Comparison of ENCODE assay signal across 12 mouse cellular contexts in the genomic region with DNA sequence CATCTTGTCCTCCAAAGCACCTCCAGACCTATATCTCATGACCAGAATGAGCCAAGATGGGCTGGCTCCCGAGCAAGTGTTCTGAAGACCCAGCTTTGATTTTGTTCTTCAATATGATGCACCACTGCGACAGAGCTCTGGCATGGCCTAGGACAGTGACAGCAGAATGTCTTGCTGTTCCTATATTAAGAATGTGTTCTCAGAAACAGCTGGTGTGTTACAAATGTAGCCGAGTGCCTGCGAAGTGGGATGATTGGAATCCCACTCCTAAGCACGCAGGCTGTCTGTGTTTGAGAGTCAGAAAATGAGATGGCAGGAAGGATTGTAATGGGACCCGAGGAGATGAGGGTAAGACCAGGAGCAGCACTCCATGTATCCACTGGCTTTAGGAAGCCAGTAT.
DNase-seq lines count a peak whose midpoint lies in the region.
"Had no signal": no experiment of that assay in that cellular context is flagged by ENCODE, and none has a peak within 500 bp of the region (broad histone marks: within the 10 kb centered on the region; RNA-seq: fewer than 3 reads in every experiment).

No protein-coding gene starts in this region.

- intact Hi-C loops in left cerebral cortex, postnatal 36 days (cut with DNase I), result no loop called here
- intact Hi-C loops in gastrocnemius, postnatal 36 days (cut with DNase I), result no loop called here

- peak; percentile 79 for DNase-seq in brain, adult 2 months (ENCODE audit: low read depth, low spot score)
- peak; percentile 15 to 37 for DNase-seq in frontal cortex, postnatal 14 days (ENCODE audit: low spot score in 2 of 2)
- peak; percentile 9 to 17 for DNase-seq in layer of hippocampus, postnatal 10 days (ENCODE audit: low spot score in 2 of 2)
- DNase-seq in left cerebral cortex, postnatal 36 days (ENCODE audit: low spot score in 2 of 2), result peak; percentile 47 to 48
- no peak for DNase-seq in gastrocnemius, postnatal 36 days
- DNase-seq in cerebellum, adult 9-10 months, result no peak
- no peak for DNase-seq in adrenal gland, postnatal 36 days
- DNase-seq in thymus, postnatal 4 days, result no peak
- DNase-seq: cerebellum, adult 18-20 months; heart, adult 11 months; lung, postnatal 36 days; retina, postnatal 1 day had no signal

Comparison
In these comparisons a context has a peak if more than half of its experiments do, and no peak if none do; other contexts are left out.
1. DNase-seq: peak in brain, adult 2 months (single experiment), frontal cortex, postnatal 14 days (2 of 2), layer of hippocampus, postnatal 10 days (2 of 2) and left cerebral cortex, postnatal 36 days (2 of 2); none in gastrocnemius, postnatal 36 days (0 of 2), cerebellum, adult 9-10 months (single experiment), adrenal gland, postnatal 36 days (0 of 2) and thymus, postnatal 4 days (single experiment).